Mouse (Mus musculus) CD4-positive, CD25-positive, alpha-beta regulatory T cell, adult 4 months (primary cell): ENCODE data around the gene Sult1d1. TPM values are rescaled to one million over a fixed set of nuclear protein-coding genes. Genes with fewer than 3 reads are reported as not detected.
"Not testable (repeated sequence)": the region's sequence is repeated elsewhere in the genome, so short reads cannot be mapped to it uniquely, and the experiment has no call there.

Experiments
- ATAC-seq: one replicate; pipeline ENCODE4 v1.8.0; 2017
- polyA plus RNA-seq, 2 experiments: library from polyadenylated mRNA; unstranded; fragments of 100-300 nt; shearing (Covaris generic); gene quantifications; one replicate each; pipeline ENCODE4 v1.2.1; 2017

The Sult1d1 gene
- not detected for polyA plus RNA-seq

- ATAC-seq = no peak
Observed at GRCm38 (mm10) chr5:87568845-87569244, at the start of gene Sult1d1. Gene Sult1d1 (minus strand): TSS chr5:87569027.

DNA sequence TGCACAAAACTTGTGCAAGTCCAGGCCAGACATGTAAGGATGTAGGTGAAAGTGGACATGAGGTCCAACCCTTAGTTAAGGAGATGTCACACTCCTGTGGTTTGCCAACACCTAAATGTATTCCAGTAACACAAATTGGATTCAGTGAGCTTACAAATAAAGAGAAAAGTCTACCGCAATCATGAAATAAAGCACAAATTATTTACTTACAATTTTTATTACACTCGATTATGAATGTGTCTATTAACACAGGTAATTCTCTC is 46.2 kb upstream of the Sult1d1 start:
- no peak for ATAC-seq

- no peak for ATAC-seq
Observed at GRCm38 (mm10) chr5:87614364-87615127, 45.7 kb upstream of the Sult1d1 start.

- ATAC-seq = no peak
Observed at GRCm38 (mm10) chr5:87601018-87601417, 32.2 kb upstream of the Sult1d1 start.

GRCm38 (mm10) chr5:87597891-87598290 is 29.1 kb upstream of the Sult1d1 start:
- ATAC-seq = no peak

DNA sequence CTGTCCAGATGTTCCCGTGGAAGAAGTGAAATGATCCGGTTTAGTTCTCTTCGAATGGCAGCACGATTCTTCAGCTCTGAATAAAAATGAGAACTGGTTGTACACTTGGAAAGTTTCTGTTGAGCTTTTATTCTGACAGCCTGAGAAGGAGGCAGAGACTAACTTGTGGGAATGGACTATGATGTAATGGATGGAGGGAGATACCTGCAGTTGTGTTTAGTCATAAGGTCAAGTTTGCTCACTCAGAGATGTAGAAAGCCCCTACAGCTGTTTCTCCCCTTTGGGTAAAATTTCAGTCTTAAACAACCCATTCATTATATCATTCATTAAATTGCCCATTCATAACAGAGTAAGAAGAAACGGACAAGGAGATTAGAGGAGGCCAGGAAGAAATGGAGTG is 22.7 kb upstream of the Sult1d1 start, which contains the start of gene Sult1e1:
TSS of gene Sult1e1 (minus strand) at position 101 of the 400 bp plus-strand sequence.
- ATAC-seq = no peak

- ATAC-seq = no peak
Observed at GRCm38 (mm10) chr5:87589916-87590315, 21.1 kb upstream of the Sult1d1 start.

DNA sequence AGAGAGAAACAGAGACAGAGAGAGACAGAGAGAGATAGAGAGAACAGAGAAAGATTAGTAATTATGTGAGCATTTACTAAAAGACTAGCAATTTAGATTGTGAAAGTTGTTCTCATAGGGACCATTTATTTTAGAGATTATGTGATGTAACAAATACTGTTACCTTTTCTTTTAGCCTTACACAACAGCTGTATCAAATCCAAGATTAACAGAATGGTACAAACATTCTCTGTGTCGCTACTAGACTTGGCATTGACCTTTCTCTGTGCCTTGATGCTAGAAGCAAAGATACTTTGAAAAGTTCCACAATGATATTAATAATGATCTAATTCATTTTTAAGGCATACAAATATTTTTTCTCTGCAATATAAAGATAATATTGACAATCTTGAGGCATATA is 11.6 kb upstream of the Sult1d1 start:
- ATAC-seq = no peak

- ATAC-seq = no peak
Observed at GRCm38 (mm10) chr5:87574174-87574573, 5.3 kb upstream of the Sult1d1 start.

DNA sequence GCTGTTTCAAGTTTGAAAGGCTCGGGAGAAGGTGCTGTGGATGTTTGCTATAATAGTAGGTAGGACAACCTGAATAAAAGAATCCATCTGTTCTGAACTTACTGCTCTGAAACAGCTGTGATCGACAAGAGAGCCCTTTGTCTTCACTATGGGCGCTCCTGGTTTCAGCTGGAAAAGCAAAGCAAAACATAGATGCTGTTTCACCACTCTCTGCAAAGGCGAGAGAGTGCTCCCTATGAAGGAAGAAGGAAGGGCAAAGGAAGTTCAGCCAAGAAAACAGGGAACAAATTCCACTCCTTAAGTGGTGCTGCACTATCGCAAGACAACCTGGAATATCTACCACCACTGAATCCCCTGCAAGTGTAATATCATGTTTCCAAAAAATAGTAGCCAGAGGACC is 4.7 kb upstream of the Sult1d1 start:
- no peak for ATAC-seq

DNA sequence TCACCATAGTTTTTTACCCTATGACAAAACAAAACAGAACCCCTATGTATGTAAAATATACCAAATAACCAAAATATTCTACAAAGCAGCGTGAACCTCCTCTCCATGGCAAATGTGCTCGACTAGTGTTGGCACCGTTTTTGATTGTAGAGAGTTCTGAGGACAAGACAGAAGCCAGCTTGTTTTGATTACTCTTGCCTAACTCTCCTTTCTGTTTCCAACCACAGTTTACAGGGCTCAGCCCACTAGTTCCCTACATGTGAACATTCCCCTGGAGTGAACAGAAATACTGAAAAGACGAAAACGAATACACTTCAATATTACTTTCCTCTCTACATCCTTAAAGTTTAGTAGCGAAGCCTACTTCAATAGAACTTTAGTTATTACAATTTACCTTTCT is 4.0 kb upstream of the Sult1d1 start:
- no peak for ATAC-seq

DNA sequence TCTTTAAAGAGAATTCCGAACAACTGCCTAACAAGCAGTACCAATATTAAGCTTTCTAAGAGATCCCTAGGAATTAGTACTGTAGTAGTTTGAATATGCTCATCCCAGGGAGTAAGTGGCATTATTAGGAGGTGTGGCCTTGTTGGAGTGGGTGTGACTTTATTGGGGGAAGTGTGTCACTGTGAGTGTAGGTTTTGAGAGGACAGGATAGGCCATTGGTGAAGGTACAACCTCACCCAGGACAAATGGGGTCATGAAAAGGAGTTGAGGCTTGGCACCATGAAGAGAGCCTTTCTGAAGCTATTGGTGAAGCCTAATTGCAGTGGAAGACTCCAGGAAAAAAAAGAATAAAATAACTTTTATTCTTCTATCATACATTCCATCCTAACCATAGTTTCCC is 1.5 kb downstream of the Sult1d1 start:
- ATAC-seq = no peak

- no peak for ATAC-seq
Observed at GRCm38 (mm10) chr5:87562966-87563365, 5.9 kb downstream of the Sult1d1 start.

DNA sequence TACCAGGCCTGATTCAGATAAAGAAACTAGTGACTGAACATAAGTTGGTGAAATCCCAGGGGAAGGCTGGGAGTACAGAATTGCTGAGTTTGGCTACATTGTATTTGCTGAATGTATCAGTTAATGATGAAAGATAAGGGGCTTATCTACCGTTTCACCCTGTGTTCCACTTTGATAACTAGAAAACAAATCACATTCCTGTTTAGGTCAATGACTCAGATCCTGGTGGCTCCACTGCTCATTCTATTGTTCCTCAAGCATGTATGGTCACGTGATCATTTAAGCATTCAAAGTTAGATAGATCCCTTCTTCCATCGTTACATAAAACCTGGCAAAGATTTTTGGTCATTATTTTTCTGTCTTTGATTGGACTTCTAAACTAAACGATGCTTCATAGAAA is 6.3 kb downstream of the Sult1d1 start:
- ATAC-seq = no peak

DNA sequence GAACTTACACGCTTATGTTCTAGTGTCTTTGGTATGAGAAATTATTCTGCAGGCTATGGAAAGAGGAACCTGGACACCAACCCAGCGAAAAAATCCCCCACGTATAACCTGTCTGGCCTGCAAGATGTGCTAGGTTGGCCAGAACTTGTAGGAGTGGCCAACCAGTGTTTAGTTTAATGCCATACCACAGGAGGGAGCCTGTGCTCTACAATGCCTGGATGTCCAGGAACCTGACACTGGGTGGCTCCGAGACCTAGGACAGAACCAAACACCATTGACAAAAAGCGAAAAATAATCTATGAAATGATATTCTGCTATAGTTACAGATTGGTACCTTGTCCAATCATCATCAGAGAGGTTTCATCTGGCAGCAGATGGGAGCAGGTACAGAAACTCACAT is 8.7 kb downstream of the Sult1d1 start:
- ATAC-seq = no peak

DNA sequence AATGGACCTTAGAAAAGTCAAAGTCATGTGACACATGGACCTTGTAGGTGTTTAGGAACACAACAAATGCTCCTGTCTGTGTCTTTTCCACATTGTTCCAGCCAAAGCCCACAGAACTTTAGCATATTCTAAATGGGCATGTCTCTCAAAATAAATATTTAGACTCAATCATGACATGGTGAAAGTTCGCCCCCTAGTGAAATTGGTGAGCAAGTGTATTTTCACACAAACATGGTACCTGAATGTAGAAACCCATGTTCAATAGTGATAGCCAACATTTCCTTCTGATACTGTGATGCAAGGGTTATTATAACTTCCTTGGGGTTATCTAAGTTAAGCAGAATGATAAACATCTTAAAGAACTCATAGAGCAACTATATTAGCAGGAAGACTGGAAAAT is 17.9 kb downstream of the Sult1d1 start:
- ATAC-seq = no peak

DNA sequence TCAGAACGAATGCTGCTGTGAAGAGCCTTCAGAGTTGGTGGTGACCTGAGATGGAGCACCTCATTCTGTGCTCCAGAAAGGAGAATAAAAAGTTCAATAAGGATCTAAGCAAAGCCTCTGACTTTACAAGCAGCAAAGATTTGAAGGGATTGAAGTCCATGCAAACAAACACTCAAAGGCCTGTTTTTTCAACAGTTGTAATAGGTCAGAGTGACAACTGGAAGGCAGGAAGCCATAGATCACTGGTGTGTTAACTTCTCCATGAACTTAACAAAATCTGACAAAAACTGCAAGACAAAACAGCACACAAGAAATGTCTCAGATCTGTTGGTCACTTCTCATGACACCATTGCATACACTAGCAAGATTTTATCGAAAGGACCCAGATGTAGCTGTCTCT is 30.7 kb downstream of the Sult1d1 start, which contains the start of gene Sult1b1:
TSS of gene Sult1b1 (minus strand) at position 85 of the 400 bp plus-strand sequence.
- ATAC-seq = no peak

- no peak for ATAC-seq
Observed at GRCm38 (mm10) chr5:87535994-87536644, 32.7 kb downstream of the Sult1d1 start.

DNA sequence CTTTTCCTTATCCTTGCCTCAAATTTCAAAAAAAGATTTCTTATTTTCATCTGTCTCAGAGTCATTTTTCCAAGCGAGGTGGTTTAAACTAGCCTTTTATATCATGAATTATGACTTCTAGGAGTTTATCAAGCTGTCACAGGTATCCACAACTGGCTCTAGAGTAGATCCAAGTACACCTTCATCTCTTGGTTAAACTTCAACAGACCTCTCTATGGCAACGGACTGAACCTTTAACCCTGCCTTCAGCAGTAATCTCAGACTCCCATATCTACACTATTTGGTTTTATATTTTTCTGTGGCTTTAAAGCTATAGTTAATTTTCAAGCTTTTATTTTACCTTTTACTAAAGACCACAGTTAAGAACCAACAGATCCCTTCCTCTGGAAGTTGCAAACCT is 36.5 kb downstream of the Sult1d1 start:
- no peak for ATAC-seq

GRCm38 (mm10) chr5:87523561-87523960 is 45.3 kb downstream of the Sult1d1 start:
- not testable (repeated sequence) for ATAC-seq

GRCm38 (mm10) chr5:87505776-87506458 is 62.9 kb downstream of the Sult1d1 start:
- ATAC-seq = no peak
